Mouse (Mus musculus) neural tube, embryonic 11.5 days (tissue): ENCODE data around the gene Lemd2. TPM values are rescaled to one million over a fixed set of nuclear protein-coding genes. Genes with fewer than 3 reads are reported as not detected.
A peak's percentile ranks its signal among the peaks of the same experiment; 100 is the strongest.

Experiments used
- ATAC-seq: fragments of 200-750 bp; cut with Nextera tagmentation; 2 replicates; pipeline ENCODE4 v1.8.0; 2017; ENCODE audit warnings: moderate number of reproducible peaks, mild to moderate bottlenecking, moderate TSS enrichment, moderate library complexity; ENCODE audit not compliant: insufficient read depth, low FRiP score, low TSS enrichment
- DNase-seq: peaks from one replicate; pipeline ENCODE4 v3.0.0-alpha.2; 2015; ENCODE audit warnings: low spot score
- H3K27ac ChIP-seq: fragments of 300-500 bp; sonication (generic); 2 replicates; pipeline ENCODE4 v1.5.1; 2014; ENCODE audit warnings: low read depth, mild to moderate bottlenecking, low read length
- H3K27me3 ChIP-seq: fragments of 300-500 bp; sonication (generic); 2 replicates; pipeline ENCODE4 v1.6.1; 2014; ENCODE audit warnings: mild to moderate bottlenecking, low read length, mixed read lengths; ENCODE audit not compliant: control insufficient read depth, insufficient read depth
- H3K36me3 ChIP-seq: fragments of 300-500 bp; sonication (generic); 2 replicates; pipeline ENCODE4 v1.6.1; 2014; ENCODE audit warnings: mild to moderate bottlenecking, low read length, moderate library complexity, mixed read lengths; ENCODE audit not compliant: control insufficient read depth, insufficient read depth
- H3K4me1 ChIP-seq: fragments of 300-500 bp; sonication (generic); 2 replicates; pipeline ENCODE4 v1.6.1; 2014; ENCODE audit warnings: low read length, mixed read lengths; ENCODE audit not compliant: control insufficient read depth, insufficient read depth
- H3K4me2 ChIP-seq: fragments of 300-500 bp; sonication (generic); 2 replicates; pipeline ENCODE4 v1.6.1; 2014; ENCODE audit warnings: low read depth, mild to moderate bottlenecking, moderate library complexity
- H3K4me3 ChIP-seq: fragments of 300-500 bp; sonication (generic); 2 replicates; pipeline ENCODE4 v1.5.1; 2014; ENCODE audit warnings: low read depth, low read length
- H3K9ac ChIP-seq: fragments of 300-500 bp; sonication (generic); 2 replicates; pipeline ENCODE4 v1.6.1; 2014; ENCODE audit warnings: mild to moderate bottlenecking, low read length
- H3K9me3 ChIP-seq: fragments of 300-500 bp; sonication (generic); 2 replicates; pipeline ENCODE4 v1.6.1; 2016; ENCODE audit warnings: low read length; ENCODE audit not compliant: control insufficient read depth
- WGBS: fragments of 180-500 bp; shearing (Covaris S2); extraction: QIAGEN DNeasy Blood & Tissue Kit; methylation state at CpG from one replicate; pipeline ENCODE4 v1.1.7; 2014; 5-methylcytosine and 5-hydroxymethylcytosine counted together
- polyA plus RNA-seq: library from polyadenylated mRNA; unstranded; fragments of >200 nt; fragmentation: Nextera tagmentation; extraction: Ambion mirVana; gene quantifications from 2 replicates; pipeline ENCODE4 v1.2.1, GENCODE M21; 2014

Lemd2 gene
- polyA plus RNA-seq, 1 experiment from 2014 or later, result 15.9 TPM

GRCm38 (mm10) chr17:27152976-27153723 is 51.1 kb downstream of the Lemd2 start:
- H3K36me3 ChIP-seq, result no peaks in the 10 kb centered on the region
- 0 out of 2 replicates have a peak overlapping the region, but pooled peaks have one; percentile 24 for H3K9ac ChIP-seq
- peaks cover 13% of the 10 kb centered on the region; the same call in 1 of the 2 replicates for H3K4me1 ChIP-seq
- no peak overlapping the region for H3K4me2 ChIP-seq
- no peaks in the 10 kb centered on the region for H3K9me3 ChIP-seq
- no peaks in the 10 kb centered on the region for H3K27me3 ChIP-seq
- no peak overlapping the region for H3K4me3 ChIP-seq
- no peak overlapping the region for H3K27ac ChIP-seq
- WGBS, result 67% methylated on average over 8 of the region's 8 CpGs
- DNase-seq (no peak), ATAC-seq (no peak)

- DNase-seq, result no peak
- 72% methylated on average over 8 of the region's 8 CpGs for WGBS
Measured at GRCm38 (mm10) chr17:27151411-27151810, 52.9 kb downstream of the Lemd2 start.

DNA sequence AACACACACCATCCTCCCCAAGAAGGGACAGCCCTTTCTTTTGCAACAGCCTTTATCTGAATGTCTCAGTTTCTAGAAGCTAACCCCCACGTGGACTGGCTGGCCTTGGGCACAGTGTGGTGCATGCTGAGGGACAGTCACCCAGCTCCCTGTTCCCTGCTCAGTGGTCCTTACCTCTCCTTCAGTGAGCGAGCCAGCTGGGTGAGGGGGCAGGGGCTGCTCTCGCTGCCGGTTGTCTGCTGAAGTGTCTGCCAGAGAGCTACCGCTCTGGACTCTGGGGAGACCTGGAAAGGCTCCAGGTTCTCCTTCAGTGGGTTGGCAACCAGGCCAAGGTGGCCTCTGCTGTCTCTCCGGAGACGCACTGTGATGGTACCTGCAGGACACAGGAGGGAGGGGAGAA is 53.4 kb downstream of the Lemd2 start:
- Histone ChIP-seq H3K36me3 (no peaks in the 10 kb centered on the region), H3K4me3 (no peak overlapping the region), H3K4me2 (no peak overlapping the region), H3K4me1 (peaks cover 16% of the 10 kb centered on the region), H3K27me3 (no peaks in the 10 kb centered on the region), H3K9me3 (no peaks in the 10 kb centered on the region), H3K27ac (no peak overlapping the region), H3K9ac (no peak overlapping the region)
- no peak for ATAC-seq
- no peak for DNase-seq
- WGBS, result 81% methylated on average over 7 of the region's 7 CpGs

More at GRCm38 (mm10) chr17:27151411-27151810, 52.9 kb downstream of the Lemd2 start:
- H3K9ac ChIP-seq, result no peak overlapping the region
- no peak overlapping the region for H3K27ac ChIP-seq
- peaks cover 16% of the 10 kb centered on the region; the same call in 1 of the 2 replicates for H3K4me1 ChIP-seq
- H3K4me2 ChIP-seq, result no peak overlapping the region
- H3K4me3 ChIP-seq, result no peak overlapping the region
- H3K36me3 ChIP-seq, result no peaks in the 10 kb centered on the region
- ATAC-seq, result no peak
- H3K9me3 ChIP-seq, result no peaks in the 10 kb centered on the region
- H3K27me3 ChIP-seq, result no peaks in the 10 kb centered on the region

- ATAC-seq (no peak), DNase-seq (no peak)
- Histone ChIP-seq H3K4me3 (no peak overlapping the region), H3K4me1 (peaks cover 17% of the 10 kb centered on the region), H3K4me2 (no peak overlapping the region), H3K36me3 (no peaks in the 10 kb centered on the region), H3K27me3 (no peaks in the 10 kb centered on the region), H3K9me3 (no peaks in the 10 kb centered on the region), H3K27ac (peak overlapping the region; percentile 3; the same call in 1 of the 2 replicates), H3K9ac (peak overlapping the region; percentile 14; the same call in 1 of the 2 replicates)
- 22% methylated on average over 8 of the region's 8 CpGs for WGBS
Measured at GRCm38 (mm10) chr17:27146323-27146923, 57.8 kb downstream of the Lemd2 start.

DNA sequence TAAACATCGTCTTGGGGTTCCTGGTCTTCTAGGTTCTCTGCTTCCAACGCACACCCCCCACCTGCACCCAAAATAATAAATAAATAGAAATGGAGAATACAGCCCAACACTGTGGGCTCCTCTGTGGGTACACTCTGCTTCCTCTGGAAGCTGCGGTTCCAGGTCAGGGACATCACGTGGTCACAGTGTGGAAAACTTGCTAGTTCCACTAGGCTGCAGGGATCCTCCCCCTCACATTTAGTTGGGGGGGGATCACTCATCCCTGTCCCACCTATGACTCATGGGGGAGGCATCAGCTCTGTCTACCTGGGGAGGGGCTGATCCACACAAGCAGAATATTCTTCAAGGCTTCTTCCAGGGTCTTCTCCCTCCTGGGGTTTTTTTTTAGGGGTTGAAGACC is 60.1 kb downstream of the Lemd2 start:
- no peak overlapping the region for H3K9ac ChIP-seq
- H3K27ac ChIP-seq, result no peak overlapping the region
- no peak overlapping the region for H3K4me3 ChIP-seq
- ATAC-seq (no peak), DNase-seq (no peak)
- no peak overlapping the region for H3K4me2 ChIP-seq
- H3K9me3 ChIP-seq, result no peaks in the 10 kb centered on the region
- WGBS, result 72% methylated on average over 4 of the region's 4 CpGs
- H3K4me1 ChIP-seq, result peaks cover 23% of the 10 kb centered on the region
- no peaks in the 10 kb centered on the region for H3K27me3 ChIP-seq
- H3K36me3 ChIP-seq, result no peaks in the 10 kb centered on the region

DNA sequence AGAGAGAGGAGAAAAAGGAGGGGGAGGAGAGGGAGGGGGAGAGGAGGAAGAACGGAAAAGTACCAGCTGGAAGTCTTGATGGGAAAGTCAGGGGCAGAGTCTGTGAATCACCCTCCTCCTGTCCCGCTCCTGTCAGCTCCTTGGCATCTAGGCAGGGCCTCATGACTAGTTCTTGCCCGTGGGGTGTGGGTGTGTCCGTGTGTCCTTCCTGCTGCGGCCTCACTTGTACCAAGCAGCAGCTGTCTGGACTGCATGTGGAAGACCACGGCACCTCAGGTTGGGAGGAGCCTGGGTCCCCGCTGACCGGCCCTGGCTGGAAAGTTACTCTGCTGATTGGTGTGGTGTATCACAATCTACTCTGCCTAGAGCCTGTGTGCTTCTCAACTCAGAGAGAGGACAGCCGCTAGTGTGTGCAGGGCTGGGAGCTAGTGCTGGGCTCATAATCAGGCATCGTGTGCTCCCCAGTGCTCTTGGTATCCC is 62.3 kb downstream of the Lemd2 start:
- WGBS, result 44% methylated on average over 10 of the region's 10 CpGs
- peaks cover 23% of the 10 kb centered on the region for H3K4me1 ChIP-seq
- ATAC-seq (no peak), DNase-seq (no peak)
- H3K36me3 ChIP-seq, result no peaks in the 10 kb centered on the region
- no peaks in the 10 kb centered on the region for H3K9me3 ChIP-seq
- no peak overlapping the region for H3K4me3 ChIP-seq
- no peak overlapping the region for H3K9ac ChIP-seq
- H3K27ac ChIP-seq, result no peak overlapping the region
- no peaks in the 10 kb centered on the region for H3K27me3 ChIP-seq
- no peak overlapping the region for H3K4me2 ChIP-seq

DNA sequence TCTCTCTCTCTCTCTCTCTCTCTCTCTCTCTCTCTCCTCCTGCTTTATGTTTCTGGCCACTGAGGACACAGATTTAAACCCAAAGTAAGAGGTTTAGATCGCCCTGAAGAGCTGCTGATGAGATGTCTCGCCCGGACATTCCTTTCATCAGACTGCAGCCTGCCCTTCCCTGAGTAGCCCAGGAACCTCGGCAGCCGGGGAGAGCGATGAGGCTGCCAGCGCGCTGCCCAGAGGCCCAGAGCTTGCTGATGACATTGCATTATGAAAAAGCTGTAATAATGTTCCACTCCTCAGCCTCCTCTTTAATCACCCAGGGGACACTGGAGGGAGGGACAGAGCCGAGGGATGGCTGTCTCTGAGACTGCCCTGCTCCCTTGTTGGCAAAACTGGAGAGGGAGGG is 64.0 kb downstream of the Lemd2 start:
- DNase-seq (no peak), ATAC-seq (no peak)
- Histone ChIP-seq H3K36me3 (no peaks in the 10 kb centered on the region), H3K4me3 (no peak overlapping the region), H3K4me2 (no peak overlapping the region), H3K9me3 (no peaks in the 10 kb centered on the region), H3K27me3 (no peaks in the 10 kb centered on the region), H3K9ac (no peak overlapping the region), H3K4me1 (peaks cover 14% of the 10 kb centered on the region; the same call in 1 of the 2 replicates), H3K27ac (no peak overlapping the region)
- 67% methylated on average over 9 of the region's 9 CpGs for WGBS
